Mouse (Mus musculus) frontal cortex, adult 2 months (tissue): ENCODE results near the gene Asb1. TPM values are rescaled to one million over a fixed set of nuclear protein-coding genes. Genes with fewer than 3 reads are reported as not detected.

ENCODE experiments used
- DNase-seq, 2 experiments: peaks; one replicate each; pipeline ENCODE4 v3.0.0; 2022; ENCODE audit warnings: low spot score in 1 of 2; ENCODE audit errors: extremely low spot score in 1 of 2
- polyA plus RNA-seq: library from polyadenylated mRNA; depleted of rRNA; stranded (reverse); fragments of >200 nt; gene quantifications from 2 replicates; pipeline ENCODE4 v1.2.3, GENCODE M21; 2012; rRNA removed

Gene Asb1
- polyA plus RNA-seq, 1 experiment, result 20.1 TPM

GRCm38 (mm10) chr1:91600671-91601361, 60.5 kb downstream of the Asb1 start:
- DNase-seq, result peak; percentile 36 to 63

GRCm38 (mm10) chr1:91601362-91602096, 61.2 kb downstream of the Asb1 start:
- no peak for DNase-seq

- DNase-seq, result no peak
These were observed 65.3 kb downstream of the Asb1 start for GRCm38 (mm10) chr1:91605632-91606031.

GRCm38 (mm10) chr1:91606701-91607100, 66.4 kb downstream of the Asb1 start:
- DNase-seq, result no peak

- DNase-seq, result no peak
These were observed 66.8 kb downstream of the Asb1 start for GRCm38 (mm10) chr1:91607141-91607540.

Other genes with a start within 250 kb of the Asb1 start
- 19.6 and 20.0 TPM in 2 replicates for gene Scly, start 242.2 kb upstream of the Asb1 start, polyA plus RNA-seq
- gene Espnl, start 218.5 kb upstream of the Asb1 start, polyA plus RNA-seq, result 0.21 and 0.28 TPM in 2 replicates
- 4.8 and 5.0 TPM in 2 replicates for gene Klhl30, start 189.5 kb upstream of the Asb1 start, polyA plus RNA-seq
- gene Erfe, start 174.1 kb upstream of the Asb1 start, polyA plus RNA-seq, result 0.72 and 1.4 TPM in 2 replicates
- 92.2 and 97.3 TPM in 2 replicates for gene Ilkap, start 141.7 kb upstream of the Asb1 start, polyA plus RNA-seq
- 20.7 and 25.9 TPM in 2 replicates for gene Hes6, start 126.5 kb upstream of the Asb1 start, polyA plus RNA-seq
- gene Per2, start 81.2 kb upstream of the Asb1 start, polyA plus RNA-seq, result 18.6 and 19.4 TPM in 2 replicates
- 19.5 and 20.6 TPM in 2 replicates for gene Traf3ip1, start 45.9 kb upstream of the Asb1 start, polyA plus RNA-seq